ENCODE assay signal across 18 mouse cellular contexts in the genomic region with DNA sequence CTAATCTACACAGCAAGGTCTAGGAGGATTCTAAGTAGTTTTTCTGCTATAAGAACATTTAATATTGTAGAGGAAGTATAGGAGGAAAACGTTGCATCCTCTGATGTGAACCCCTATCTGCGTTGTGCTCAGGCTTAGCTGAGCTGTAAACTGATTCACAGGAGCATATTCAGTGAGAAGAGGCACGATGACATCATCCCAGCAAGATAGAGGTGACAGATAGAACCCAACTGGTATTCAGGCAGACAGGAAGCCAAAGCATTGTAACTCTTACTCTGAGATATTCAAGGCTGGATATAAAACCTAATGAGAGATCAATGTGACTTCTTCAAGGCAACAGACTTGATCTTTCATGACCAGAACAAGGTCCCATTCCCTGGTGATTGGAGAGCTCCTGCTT. TPM values are rescaled to one million over a fixed set of nuclear protein-coding genes. Genes with fewer than 3 reads are reported as not detected.
A peak's percentile ranks its signal among the peaks of the same experiment; 100 is the strongest.
DNase-seq lines count a peak whose midpoint lies in the region; ATAC-seq and TF ChIP-seq lines count a peak whose summit lies in the region.
"Had no signal": no experiment of that assay in that cellular context is flagged by ENCODE, and none has a peak within 500 bp of the region (broad histone marks: within the 10 kb centered on the region; RNA-seq: fewer than 3 reads in every experiment).

No protein-coding gene starts in this region.

- H3K27me3 ChIP-seq in myocyte (ENCODE audit: control insufficient read depth, insufficient read depth, insufficient read length), result no peaks in the 10 kb centered on the region
- no peaks in the 10 kb centered on the region for H3K27me3 ChIP-seq in heart, embryonic 11.5 days (ENCODE audit: control insufficient read depth, insufficient read depth, low read length)
- H3K27me3 ChIP-seq: embryonic facial prominence, embryonic 12.5 days; forebrain, embryonic 13.5 days; forebrain, embryonic 15.5 days had no signal

- H3K36me3 ChIP-seq in myocyte (ENCODE audit: control insufficient read depth, insufficient read depth), result no peaks in the 10 kb centered on the region
- H3K36me3 ChIP-seq in heart, embryonic 11.5 days (ENCODE audit: control insufficient read depth, insufficient read depth, low read length), result no peaks in the 10 kb centered on the region
- H3K36me3 ChIP-seq: embryonic facial prominence, embryonic 10.5 days; embryonic facial prominence, embryonic 12.5 days; forebrain, embryonic 15.5 days had no signal

- ATAC-seq in CD4-positive, CD25-positive, alpha-beta regulatory T cell, adult 4 months, result peak; percentile 88
- no peak for ATAC-seq in heart, embryonic 11.5 days (replicated peaks; ENCODE audit: insufficient number of reproducible peaks, low FRiP score, low TSS enrichment)
- ATAC-seq: forebrain, embryonic 13.5 days; forebrain, embryonic 15.5 days; forebrain, postnatal 0 days had no signal

- no peak overlapping the region for H3ac ChIP-seq in myocyte (ENCODE audit: control insufficient read depth, insufficient read length)

- no peak overlapping the region for H3K4me2 ChIP-seq in myocyte (ENCODE audit: low read depth)
- no peak overlapping the region for H3K4me2 ChIP-seq in heart, embryonic 11.5 days
- H3K4me2 ChIP-seq: embryonic facial prominence, embryonic 12.5 days; forebrain, embryonic 13.5 days; forebrain, embryonic 15.5 days had no signal

- H3K9me3 ChIP-seq in heart, embryonic 11.5 days (replicated peaks; ENCODE audit: control insufficient read depth, low read length), result no peaks in the 10 kb centered on the region
- H3K9me3 ChIP-seq: embryonic facial prominence, embryonic 10.5 days; embryonic facial prominence, embryonic 12.5 days; forebrain, embryonic 15.5 days had no signal

- H3K79me2 ChIP-seq in myocyte (ENCODE audit: control insufficient read depth, insufficient read depth), result no peaks in the 10 kb centered on the region

- no peak for DNase-seq in heart, adult 11 months
- no peak for DNase-seq in right cerebral cortex, adult 2 months (ENCODE audit: low spot score in 2 of 2)
- DNase-seq: adrenal gland, adult 2 months; adrenal gland, postnatal 10 days; adrenal gland, postnatal 25 days; cerebellum, adult 11 months; cerebellum, adult 2 months; cerebellum, adult 9-10 months; cerebellum, postnatal 10 days; cerebellum, postnatal 25 days; forebrain, postnatal 0 days had no signal

- 46% methylated on average over 3 of the region's 3 CpGs for WGBS in heart, embryonic 11.5 days (ENCODE audit: insufficient replicate concordance)

- no peak overlapping the region for H3K27ac ChIP-seq in heart, embryonic 11.5 days (ENCODE audit: low read depth, low read length)
- H3K27ac ChIP-seq: embryonic facial prominence, embryonic 10.5 days; embryonic facial prominence, embryonic 12.5 days; forebrain, embryonic 13.5 days; forebrain, embryonic 15.5 days had no signal

- no peak for TF ChIP-seq POLR2A in myocyte (IDR thresholded peaks at IDR 0.05; ENCODE audit: insufficient read length, low read depth)

- H3K4me3 ChIP-seq in myocyte, result no peak overlapping the region
- H3K4me3 ChIP-seq in heart, embryonic 11.5 days (ENCODE audit: low read depth, low read length), result no peak overlapping the region
- H3K4me3 ChIP-seq: embryonic facial prominence, embryonic 10.5 days; embryonic facial prominence, embryonic 12.5 days; forebrain, embryonic 13.5 days; forebrain, embryonic 15.5 days had no signal

- no peaks in the 10 kb centered on the region for H3K4me1 ChIP-seq in heart, embryonic 11.5 days (ENCODE audit: control insufficient read depth, insufficient read depth, low read length)
- H3K4me1 ChIP-seq: embryonic facial prominence, embryonic 10.5 days; embryonic facial prominence, embryonic 12.5 days; forebrain, embryonic 13.5 days; forebrain, embryonic 15.5 days had no signal

- H3K9ac ChIP-seq in heart, embryonic 11.5 days (ENCODE audit: low read depth, low read length), result no peak overlapping the region
- H3K9ac ChIP-seq: embryonic facial prominence, embryonic 12.5 days; forebrain, embryonic 13.5 days; forebrain, embryonic 15.5 days; forebrain, postnatal 0 days had no signal

TF ChIP-seq in myocyte, 11 proteins besides CTCF, POLR2A, EP300 and RAD21:
- TF ChIP-seq USF1 (IDR thresholded peaks at IDR 0.05; ENCODE audit: low read depth), result no peak
- TF ChIP-seq POLR2AphosphoS2 (IDR thresholded peaks at IDR 0.05; ENCODE audit: insufficient read length, low read depth), result peak; percentile 34
- TF ChIP-seq TCF3 (IDR thresholded peaks at IDR 0.05; ENCODE audit: insufficient read length, low read depth), result no peak
- no peak for TF ChIP-seq REST (IDR thresholded peaks at IDR 0.05; ENCODE audit: insufficient read depth, insufficient read length)
- no peak for TF ChIP-seq TCF12 (IDR thresholded peaks at IDR 0.05; ENCODE audit: insufficient read depth, poor library complexity, severe bottlenecking)
- no peak for TF ChIP-seq SRF (IDR thresholded peaks at IDR 0.05; ENCODE audit: control insufficient read depth, insufficient read length, low read depth)
- TF ChIP-seq CEBPB (IDR thresholded peaks at IDR 0.05; ENCODE audit: insufficient read depth, poor library complexity, severe bottlenecking), result no peak

RNA-seq across cellular contexts. Expression of a gene that starts 20.3 kb away (rescaled TPM):
- 10 to 100 TPM; 63.1 to 79.2 TPM for polyA plus RNA-seq in CD4-positive, CD25-positive, alpha-beta regulatory T cell, adult 4 months (2017; shearing (Covaris generic))
- 32.8 TPM for polyA plus RNA-seq in myocyte (2012; fragmentation: generic; extraction: Trizol)
- polyA plus RNA-seq in heart, embryonic 11.5 days (2014; fragmentation: Nextera tagmentation; extraction: Ambion mirVana), result 47.2 and 48.4 TPM in 2 replicates
